Mouse (Mus musculus): ENCODE measurements around the gene Castor1. TPM values are rescaled to one million over a fixed set of nuclear protein-coding genes. Genes with fewer than 3 reads are reported as not detected.

The Castor1 gene
- polyA plus RNA-seq, 1 experiment from 2014 or later = 2.3 TPM

DNA sequence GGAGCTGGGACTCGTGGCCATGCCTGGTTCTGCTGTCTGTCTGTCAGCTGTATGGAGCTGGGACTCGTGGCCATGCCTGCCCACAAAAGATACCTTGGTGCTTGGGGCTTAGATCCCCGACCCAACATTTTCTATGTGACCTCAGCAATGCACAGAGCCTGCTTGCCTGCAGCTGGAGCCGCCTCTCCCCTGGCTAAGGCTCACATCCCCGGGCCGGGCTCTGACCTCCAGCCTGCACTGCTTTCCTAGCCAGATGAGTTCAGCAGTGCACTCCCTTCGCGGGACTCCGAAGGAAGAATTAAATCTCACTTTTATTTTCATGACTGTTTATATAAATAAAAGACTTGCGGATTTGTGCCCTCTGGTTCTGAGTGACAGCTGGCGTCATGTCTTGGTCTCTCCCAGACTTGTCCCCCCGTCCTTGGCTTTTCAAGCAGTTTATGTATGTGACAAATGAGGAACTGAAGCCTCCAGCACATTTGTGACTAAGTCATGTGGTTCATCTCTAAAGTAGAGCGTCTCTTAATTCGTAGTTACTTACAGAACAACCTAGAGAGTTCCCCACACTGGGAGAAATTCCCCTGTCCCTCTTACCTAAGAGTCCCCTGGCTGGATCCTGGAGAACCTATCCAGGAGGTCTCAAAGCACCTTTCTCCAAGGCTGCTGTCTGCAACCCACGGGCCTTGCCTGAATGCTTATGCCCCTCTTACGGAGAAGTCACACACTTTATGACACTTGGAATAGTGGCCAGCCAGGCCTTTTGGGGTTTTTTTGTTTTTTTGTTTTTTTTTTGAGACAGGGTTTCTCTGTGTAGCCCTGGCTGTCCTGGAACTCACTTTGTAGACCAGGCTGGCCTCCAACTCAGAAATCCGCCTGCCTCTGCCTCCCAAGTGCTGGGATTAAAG lies 4.3 kb downstream of the Castor1 start:
- H3K9ac ChIP-seq (replicated peaks) = no peak overlapping the region
- peaks cover 5% of the 10 kb centered on the region; the same call in 1 of the 2 replicates for H3K9me3 ChIP-seq
- H3K27ac ChIP-seq = no peak overlapping the region
- ATAC-seq (ENCODE audit: insufficient number of reproducible peaks, insufficient read depth, low FRiP score, low TSS enrichment, low read depth) = no peak
- no peaks in the 10 kb centered on the region for H3K36me3 ChIP-seq
- no peak overlapping the region for H3K4me2 ChIP-seq
- peaks cover 36% of the 10 kb centered on the region for H3K27me3 ChIP-seq
- 79% methylated on average over 17 of the region's 17 CpGs for WGBS
- peaks cover 20% of the 10 kb centered on the region; the same call in 1 of the 2 replicates for H3K4me1 ChIP-seq (replicated peaks)
- H3K4me3 ChIP-seq (replicated peaks) = no peak overlapping the region

DNA sequence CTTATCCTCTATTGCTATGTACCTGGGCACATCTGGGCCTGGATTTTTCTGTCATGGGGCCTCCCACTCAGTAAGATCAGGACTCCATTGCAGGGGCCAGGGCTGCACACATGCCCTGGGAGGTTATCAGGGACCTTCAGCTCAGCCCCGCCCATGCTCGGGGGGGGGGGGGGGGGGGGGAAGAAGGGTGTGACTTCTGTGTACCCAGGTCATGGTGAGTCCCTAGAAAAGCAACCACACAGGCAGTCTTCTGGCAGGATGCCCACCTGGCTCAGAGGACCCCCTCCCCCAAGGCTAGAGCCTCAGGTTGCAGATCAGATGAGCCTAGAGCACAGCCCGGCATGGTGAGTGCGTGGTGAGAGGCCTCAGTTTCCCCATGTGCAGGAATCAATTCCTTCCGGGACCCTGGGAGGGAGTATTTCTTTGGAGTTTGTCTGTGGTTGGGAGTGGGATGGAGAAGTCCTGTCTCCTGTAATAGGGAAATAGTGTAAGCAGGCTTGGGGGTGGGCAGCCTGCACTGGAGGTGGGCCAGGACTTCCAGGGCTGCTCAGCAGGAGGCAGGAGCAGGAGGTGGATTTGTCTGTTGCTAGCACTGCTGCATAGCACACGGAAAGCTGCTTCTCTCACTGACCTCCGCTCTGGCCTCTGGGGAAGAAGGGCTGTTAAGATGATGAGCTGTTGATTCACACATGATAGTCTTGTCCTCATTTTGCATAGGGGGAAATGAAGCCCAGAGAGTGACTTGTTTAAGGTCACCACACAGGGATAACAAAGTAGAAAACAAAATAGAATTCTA lies 5.6 kb downstream of the Castor1 start:
- peaks cover 24% of the 10 kb centered on the region for H3K27me3 ChIP-seq
- H3K36me3 ChIP-seq = no peaks in the 10 kb centered on the region
- H3K4me2 ChIP-seq = no peak overlapping the region
- no peak overlapping the region for H3K27ac ChIP-seq
- peaks cover 12% of the 10 kb centered on the region for H3K4me1 ChIP-seq (replicated peaks)
- ATAC-seq (ENCODE audit: insufficient number of reproducible peaks, insufficient read depth, low FRiP score, low TSS enrichment, low read depth) = no peak
- WGBS = 37% methylated on average over 5 of the region's 7 CpGs
- no peak overlapping the region for H3K4me3 ChIP-seq (replicated peaks)
- H3K9me3 ChIP-seq = no peaks in the 10 kb centered on the region
- no peak overlapping the region for H3K9ac ChIP-seq (replicated peaks)

DNA sequence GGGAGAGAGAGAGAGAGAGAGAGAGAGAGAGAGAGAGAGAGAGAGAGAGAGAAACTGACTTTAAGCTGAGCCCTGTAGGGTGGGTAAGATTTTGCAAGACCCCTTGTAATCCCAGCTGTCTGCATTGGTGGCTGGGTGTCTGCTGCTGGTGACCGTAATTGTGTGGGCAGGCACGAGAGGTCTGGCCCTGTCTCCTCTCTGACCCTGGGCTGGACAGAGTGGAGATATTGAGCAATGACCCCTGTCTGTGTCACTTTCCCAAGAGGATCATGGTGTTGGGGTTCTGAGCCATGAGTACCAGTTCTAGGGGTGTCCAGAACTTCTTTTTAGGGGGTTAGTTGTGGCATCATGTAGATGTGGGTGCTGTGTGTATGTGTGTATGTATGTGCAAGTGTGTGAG lies 6.2 kb downstream of the Castor1 start:
- Histone ChIP-seq H3K9me3 (no peaks in the 10 kb centered on the region), H3K36me3 (no peaks in the 10 kb centered on the region)
- 41% methylated on average over 2 of the region's 2 CpGs for WGBS

DNA sequence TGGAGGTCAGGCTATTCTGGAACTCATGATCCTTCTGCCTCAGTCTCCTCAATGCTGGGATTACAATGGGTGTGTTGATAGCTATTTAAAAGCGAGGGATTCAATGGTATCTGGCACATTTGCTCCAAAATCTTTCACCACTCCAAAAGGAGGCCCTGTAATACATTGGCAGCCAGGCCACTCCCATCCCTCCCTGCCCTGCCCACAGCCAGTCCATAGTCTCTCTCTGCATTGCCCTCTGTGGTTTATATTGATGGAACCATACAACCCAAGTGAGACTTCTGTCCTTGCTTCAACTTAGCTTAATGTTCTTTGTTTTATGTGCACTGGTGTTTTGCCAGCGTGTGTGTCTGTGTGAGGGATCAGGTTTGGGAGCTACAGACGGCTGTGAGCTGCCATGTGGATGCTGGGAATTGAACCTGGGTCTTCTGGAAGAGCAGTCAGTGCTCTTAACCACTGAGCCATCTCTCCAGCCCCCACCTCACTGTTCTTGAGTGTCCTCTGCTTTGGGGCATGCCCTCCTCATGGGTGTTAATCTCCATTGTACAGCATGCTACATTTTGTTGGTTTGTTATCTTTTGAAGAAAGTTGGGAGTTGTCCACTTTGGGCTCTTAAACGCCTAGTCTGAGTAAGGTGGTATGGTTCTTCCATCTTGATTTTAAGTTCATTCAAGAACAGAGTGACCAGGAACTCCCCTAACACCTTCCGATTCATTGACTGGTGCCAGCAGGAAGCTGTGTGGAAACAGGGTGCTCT lies 8.7 kb downstream of the Castor1 start:
- 0 out of 2 replicates have a peak, but pooled peaks cover 3% of the 10 kb centered on the region for H3K27me3 ChIP-seq
- H3K4me1 ChIP-seq (replicated peaks) = peaks cover 6% of the 10 kb centered on the region
- H3K36me3 ChIP-seq = no peaks in the 10 kb centered on the region
- H3K27ac ChIP-seq = no peak overlapping the region
- no peaks in the 10 kb centered on the region for H3K9me3 ChIP-seq
- ATAC-seq (ENCODE audit: insufficient number of reproducible peaks, insufficient read depth, low FRiP score, low TSS enrichment, low read depth) = no peak
- no peak overlapping the region for H3K4me3 ChIP-seq (replicated peaks)
- no peak overlapping the region for H3K9ac ChIP-seq (replicated peaks)
- 83% methylated on average over 5 of the region's 5 CpGs for WGBS
- H3K4me2 ChIP-seq = no peak overlapping the region

More for the DNA sequence above, 6.2 kb downstream of the Castor1 start:
- Histone ChIP-seq H3K4me2 (no peak overlapping the region), H3K4me1 (replicated peaks) (peaks cover 8% of the 10 kb centered on the region), H3K9ac (replicated peaks) (no peak overlapping the region), H3K4me3 (replicated peaks) (no peak overlapping the region), H3K27me3 (peaks cover 17% of the 10 kb centered on the region), H3K27ac (no peak overlapping the region)
- no peak for ATAC-seq (ENCODE audit: insufficient number of reproducible peaks, insufficient read depth, low FRiP score, low TSS enrichment, low read depth)

DNA sequence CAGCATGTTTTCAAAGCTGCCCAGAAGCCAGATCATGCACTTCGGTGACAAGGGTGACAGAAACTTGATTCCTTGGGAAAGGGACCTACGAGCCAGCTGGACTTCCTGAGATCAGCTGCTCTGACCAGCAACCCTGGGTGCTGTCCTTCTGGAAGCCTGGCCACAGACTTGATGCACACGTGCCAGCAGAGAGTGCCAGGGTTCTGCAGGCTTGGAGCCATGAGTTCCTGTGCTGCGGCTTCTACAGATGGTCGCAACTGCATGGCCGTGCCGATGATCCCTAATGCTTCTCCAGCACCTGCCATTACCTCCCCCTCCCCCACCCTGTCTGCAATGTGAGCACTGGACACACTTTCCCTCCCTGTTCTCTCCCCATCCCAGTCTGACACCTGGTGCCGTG lies 10.4 kb downstream of the Castor1 start:
- no peak overlapping the region for H3K9ac ChIP-seq (replicated peaks)
- no peak for ATAC-seq (ENCODE audit: insufficient number of reproducible peaks, insufficient read depth, low FRiP score, low TSS enrichment, low read depth)
- H3K27ac ChIP-seq = no peak overlapping the region
- H3K27me3 ChIP-seq = 0 out of 2 replicates have a peak, but pooled peaks cover 3% of the 10 kb centered on the region
- H3K36me3 ChIP-seq = no peaks in the 10 kb centered on the region
- H3K4me1 ChIP-seq (replicated peaks) = peaks cover 5% of the 10 kb centered on the region
- H3K4me3 ChIP-seq (replicated peaks) = no peak overlapping the region
- H3K4me2 ChIP-seq = no peak overlapping the region
- 42% methylated on average over 8 of the region's 8 CpGs for WGBS
- H3K9me3 ChIP-seq = no peaks in the 10 kb centered on the region

DNA sequence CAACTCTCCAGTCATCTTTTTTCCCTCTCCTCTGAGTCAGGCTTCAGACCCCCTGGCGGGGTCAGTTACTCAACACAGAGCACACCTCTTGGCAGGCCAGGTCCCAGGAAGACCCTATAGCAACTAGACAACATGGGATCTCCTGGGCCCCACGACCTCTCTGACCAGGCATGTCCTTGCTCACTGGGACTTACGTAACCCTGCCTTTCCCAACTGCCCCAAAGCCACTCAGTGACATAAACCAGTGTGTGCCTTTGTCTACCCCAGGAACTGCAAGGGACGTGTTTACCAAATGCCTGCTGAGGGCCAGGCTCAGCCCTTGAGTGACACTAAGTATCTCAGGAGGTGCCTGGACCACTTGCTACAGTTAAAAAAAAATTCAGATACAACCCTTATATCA lies 11.8 kb downstream of the Castor1 start:
- Histone ChIP-seq H3K4me1 (replicated peaks) (no peaks in the 10 kb centered on the region; the same call in 1 of the 2 replicates), H3K4me2 (no peak overlapping the region), H3K9me3 (no peaks in the 10 kb centered on the region), H3K36me3 (no peaks in the 10 kb centered on the region), H3K27me3 (0 out of 2 replicates have a peak, but pooled peaks cover 1% of the 10 kb centered on the region), H3K4me3 (replicated peaks) (no peak overlapping the region), H3K27ac (no peak overlapping the region), H3K9ac (replicated peaks) (no peak overlapping the region)
- 63% methylated on average over 4 of the region's 4 CpGs for WGBS
- ATAC-seq (ENCODE audit: insufficient number of reproducible peaks, insufficient read depth, low FRiP score, low TSS enrichment, low read depth) = no peak

DNA sequence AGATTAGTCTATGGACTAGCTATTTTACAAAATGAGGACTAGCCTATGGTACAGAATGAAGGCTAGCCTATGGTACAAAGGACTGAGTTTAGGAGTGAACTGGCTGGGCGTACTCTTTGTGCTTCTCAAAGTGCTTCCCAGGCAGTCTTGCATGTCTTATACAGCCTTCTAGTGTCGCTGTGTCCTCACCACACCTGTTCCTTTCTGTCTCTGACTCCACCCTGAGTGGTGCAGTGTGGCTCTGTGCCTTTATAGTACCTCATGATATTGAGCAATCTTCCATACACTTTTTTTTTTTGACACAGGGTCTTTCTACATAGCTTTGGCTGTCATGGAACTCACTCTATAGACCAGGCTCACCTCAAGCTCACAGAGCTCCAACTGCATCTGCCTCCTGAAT lies 13.4 kb downstream of the Castor1 start:
- Histone ChIP-seq H3K9me3 (no peaks in the 10 kb centered on the region), H3K4me1 (replicated peaks) (no peaks in the 10 kb centered on the region; the same call in 1 of the 2 replicates), H3K27me3 (no peaks in the 10 kb centered on the region), H3K9ac (replicated peaks) (no peak overlapping the region), H3K27ac (no peak overlapping the region), H3K4me3 (replicated peaks) (no peak overlapping the region), H3K4me2 (no peak overlapping the region), H3K36me3 (no peaks in the 10 kb centered on the region)
- no peak for ATAC-seq (ENCODE audit: insufficient number of reproducible peaks, insufficient read depth, low FRiP score, low TSS enrichment, low read depth)
- 75% methylated on average over 2 of the region's 2 CpGs for WGBS

DNA sequence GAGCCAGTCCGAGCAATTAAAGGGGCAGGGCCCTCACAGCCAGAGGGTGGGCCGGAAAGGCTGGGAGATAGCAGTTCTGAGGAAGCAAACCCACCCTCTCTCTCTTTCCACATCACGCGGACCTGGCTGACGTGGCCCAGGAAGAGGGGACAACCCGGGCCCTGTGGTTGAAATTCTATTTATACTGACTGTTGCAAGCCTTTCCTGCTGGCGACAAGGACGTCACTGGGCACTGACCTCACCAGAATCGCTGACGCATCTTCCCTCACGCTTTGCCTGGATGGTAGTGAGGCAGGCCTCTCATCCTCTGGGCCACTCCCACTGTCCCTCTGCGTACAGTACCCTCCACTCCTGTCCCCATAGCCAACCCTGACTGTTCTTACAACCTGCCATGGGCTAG lies 14.6 kb downstream of the Castor1 start:
- no peak overlapping the region for H3K4me2 ChIP-seq
- WGBS = 73% methylated on average over 12 of the region's 12 CpGs
- H3K4me1 ChIP-seq (replicated peaks) = no peaks in the 10 kb centered on the region; the same call in 1 of the 2 replicates
- H3K27me3 ChIP-seq = no peaks in the 10 kb centered on the region
- H3K4me3 ChIP-seq (replicated peaks) = no peak overlapping the region
- H3K36me3 ChIP-seq = no peaks in the 10 kb centered on the region
- H3K9me3 ChIP-seq = no peaks in the 10 kb centered on the region
- ATAC-seq (ENCODE audit: insufficient number of reproducible peaks, insufficient read depth, low FRiP score, low TSS enrichment, low read depth) = no peak
- no peak overlapping the region for H3K9ac ChIP-seq (replicated peaks)
- no peak overlapping the region for H3K27ac ChIP-seq

DNA sequence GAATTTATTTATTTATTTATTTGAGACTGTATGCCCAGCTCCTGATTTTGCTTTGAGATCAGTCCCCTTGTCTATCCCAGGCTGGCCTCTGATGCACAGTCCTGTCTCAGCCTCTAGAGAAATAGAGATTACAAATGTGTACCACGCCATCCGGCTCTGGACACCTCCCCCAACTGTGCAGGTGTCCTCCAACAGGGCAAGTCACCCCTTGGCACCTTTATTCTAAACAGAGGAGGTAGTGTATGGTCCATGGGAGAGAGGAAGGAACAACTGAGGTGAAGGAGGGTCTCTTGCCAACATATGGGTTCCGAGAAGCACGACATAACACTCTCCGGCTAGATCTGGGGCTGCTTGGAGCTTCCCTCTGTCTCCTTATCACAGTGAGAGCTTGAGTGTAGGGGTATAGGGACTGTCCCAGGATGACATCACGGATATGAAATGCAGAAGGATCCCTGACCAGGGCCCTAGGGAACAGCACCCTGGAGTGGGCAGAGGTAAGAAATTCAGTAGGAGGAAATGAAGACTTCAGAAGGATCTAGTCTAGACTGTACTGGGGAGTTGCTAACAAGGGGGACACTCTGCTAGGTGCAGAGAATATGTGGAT lies 17.1 kb downstream of the Castor1 start:
- Histone ChIP-seq H3K4me1 (replicated peaks) (no peaks in the 10 kb centered on the region), H3K36me3 (no peaks in the 10 kb centered on the region), H3K4me2 (no peak overlapping the region), H3K27me3 (no peaks in the 10 kb centered on the region), H3K9me3 (no peaks in the 10 kb centered on the region), H3K9ac (replicated peaks) (no peak overlapping the region), H3K27ac (no peak overlapping the region), H3K4me3 (replicated peaks) (no peak overlapping the region)
- WGBS = 88% methylated on average over 6 of the region's 6 CpGs
- ATAC-seq (ENCODE audit: insufficient number of reproducible peaks, insufficient read depth, low FRiP score, low TSS enrichment, low read depth) = no peak

DNA sequence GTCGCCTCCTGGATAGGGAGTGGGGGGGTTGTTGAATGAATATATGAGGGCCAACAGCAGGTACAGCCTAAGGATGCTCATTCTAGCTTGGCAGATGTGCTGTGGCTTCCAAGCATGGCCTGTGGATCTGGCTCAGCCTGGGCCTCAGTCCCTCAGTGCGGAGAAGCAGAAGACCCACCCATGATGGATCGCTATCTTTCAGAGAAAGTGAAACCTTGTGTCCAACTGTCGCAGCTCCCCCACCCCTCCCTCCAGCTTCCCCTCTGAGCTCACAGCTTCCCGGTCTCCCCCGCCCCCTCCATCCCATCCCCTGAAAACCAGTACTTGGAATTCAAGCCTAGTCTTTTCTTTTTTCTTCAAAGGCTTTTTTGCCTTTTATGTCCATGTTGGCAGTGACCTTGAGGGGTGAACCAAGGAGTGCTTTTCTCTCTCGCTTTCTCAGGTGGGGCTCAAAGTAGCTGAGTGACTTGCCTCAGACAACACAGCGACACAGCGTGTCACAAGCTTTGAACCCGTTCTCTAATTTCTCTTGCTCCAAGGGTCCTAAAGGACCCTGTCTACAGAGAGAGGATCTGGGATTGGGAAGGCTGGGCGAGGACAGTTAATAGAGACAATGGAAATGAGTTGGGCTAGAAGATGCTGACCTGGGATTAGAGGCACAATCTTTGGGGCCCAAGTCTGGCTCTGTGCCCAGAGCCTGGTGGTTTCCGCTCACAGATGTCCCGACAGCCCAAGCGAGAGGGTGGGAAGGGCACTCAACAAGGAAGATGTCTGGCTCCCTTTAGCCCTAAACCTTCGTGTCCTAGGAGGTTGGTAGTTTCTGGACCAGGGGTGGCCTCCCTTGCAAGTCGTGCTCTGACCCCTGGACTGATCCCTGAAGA lies 17.9 kb downstream of the Castor1 start, which contains the start of gene Osm:
TSS of gene Osm (plus strand) at position 756 of the 881 bp plus-strand sequence.
- WGBS = 73% methylated on average over 16 of the region's 16 CpGs
- no peak for ATAC-seq (ENCODE audit: insufficient number of reproducible peaks, insufficient read depth, low FRiP score, low TSS enrichment, low read depth)
- H3K36me3 ChIP-seq = no peaks in the 10 kb centered on the region
- H3K4me3 ChIP-seq (replicated peaks) = no peak within 1 kb of the TSS
- H3K9me3 ChIP-seq = no peaks in the 10 kb centered on the region
- no peaks in the 10 kb centered on the region for H3K4me1 ChIP-seq (replicated peaks)
- no peaks in the 10 kb centered on the region for H3K27me3 ChIP-seq
- no peak within 1 kb of the TSS for H3K27ac ChIP-seq
- no peak within 1 kb of the TSS for H3K9ac ChIP-seq (replicated peaks)
- no peak within 1 kb of the TSS for H3K4me2 ChIP-seq

Measured in limb, embryonic 12.5 days (tissue).